Comparison of ENCODE assay signal across 8 mouse cellular contexts in genomic region chr15:13171486-13172364, GRCm38 (mm10). TPM values are rescaled to one million over a fixed set of nuclear protein-coding genes. Genes with fewer than 3 reads are reported as not detected.
DNase-seq lines count a peak whose midpoint lies in the region; ATAC-seq and TF ChIP-seq lines count a peak whose summit lies in the region.

No protein-coding gene starts in this region.

- no peaks in the 10 kb centered on the region for H3K9me3 ChIP-seq in forebrain, embryonic 13.5 days (replicated peaks)
- no peaks in the 10 kb centered on the region for H3K9me3 ChIP-seq in neural tube, embryonic 12.5 days

- peak overlapping the region; percentile 69; the same call in 1 of the 2 replicates for H3K27ac ChIP-seq in left cerebral cortex, adult 2 months
- no peak overlapping the region for H3K27ac ChIP-seq in forebrain, embryonic 13.5 days
- H3K27ac ChIP-seq in neural tube, embryonic 12.5 days = no peak overlapping the region

- peaks cover 15% of the 10 kb centered on the region for H3K27me3 ChIP-seq in forebrain, embryonic 13.5 days
- no peaks in the 10 kb centered on the region for H3K27me3 ChIP-seq in neural tube, embryonic 12.5 days (replicated peaks)

- intact Hi-C loops in left cerebral cortex, adult 2 months (cut with DNase I) = loop anchor here (2.0 kb wide), 2 partner anchors 33 to 81 kb away; no protein-coding TSS in a partner anchor
- intact Hi-C loops in left cerebral cortex, postnatal 36 days (cut with DNase I) = loop anchor here (5.0 to 10.0 kb wide), 6 partner anchors 34 to 683 kb away; no protein-coding TSS in a partner anchor

- peak overlapping the region; percentile 79 for H3K4me2 ChIP-seq in forebrain, embryonic 13.5 days
- H3K4me2 ChIP-seq in neural tube, embryonic 12.5 days (replicated peaks) = peak overlapping the region; percentile 84

- TF ChIP-seq CTCF in left cerebral cortex, adult 2 months (IDR thresholded peaks at IDR 0.05) = no peak

- no peak for DNase-seq in left cerebral cortex, adult 2 months (ENCODE audit: extremely low spot score in 1 of 2, low spot score in 2 of 2)
- DNase-seq in left cerebral cortex, postnatal 36 days (ENCODE audit: low spot score in 2 of 2) = no peak
- DNase-seq in kidney, postnatal 14 days = peak; percentile 77
- DNase-seq in layer of hippocampus, postnatal 10 days (ENCODE audit: low spot score in 2 of 2) = no peak
- DNase-seq in gastrocnemius, postnatal 10 days = no peak

- WGBS in forebrain, embryonic 13.5 days = 2% methylated on average over 16 of the region's 16 CpGs
- under 1% methylated on average over 16 of the region's 16 CpGs for WGBS in neural tube, embryonic 12.5 days

- peak overlapping the region; percentile 82 for H3K4me3 ChIP-seq in left cerebral cortex, adult 2 months
- peak overlapping the region; percentile 67 for H3K4me3 ChIP-seq in forebrain, embryonic 13.5 days
- peak overlapping the region; percentile 60 for H3K4me3 ChIP-seq in neural tube, embryonic 12.5 days

- H3K4me1 ChIP-seq in forebrain, embryonic 13.5 days = peaks cover 27% of the 10 kb centered on the region
- H3K4me1 ChIP-seq in neural tube, embryonic 12.5 days = peaks cover 13% of the 10 kb centered on the region

- H3K9ac ChIP-seq in forebrain, embryonic 13.5 days = peak overlapping the region; percentile 77
- peak overlapping the region; percentile 73 for H3K9ac ChIP-seq in neural tube, embryonic 12.5 days

- no peaks in the 10 kb centered on the region for H3K36me3 ChIP-seq in forebrain, embryonic 13.5 days (ENCODE audit: poor library complexity, severe bottlenecking)
- no peaks in the 10 kb centered on the region for H3K36me3 ChIP-seq in neural tube, embryonic 12.5 days

- no peak for ATAC-seq in forebrain, embryonic 13.5 days
- ATAC-seq in neural tube, embryonic 12.5 days (ENCODE audit: low FRiP score, low read depth) = no peak
- ATAC-seq in erythroid progenitor cell, adult 5-6 weeks (replicated peaks; ENCODE audit: low FRiP score, poor library complexity, severe bottlenecking) = no peak

RNA-seq across cellular contexts. Expression of gene Cdh6, which starts 1.8 kb away (rescaled TPM):
- total RNA-seq in left cerebral cortex, adult 2 months (2021) = 10 to 100 TPM; 21.3 to 25.3 TPM
- total RNA-seq in left cerebral cortex, postnatal 36 days (2021) = 10 to 100 TPM; 26.5 to 27.9 TPM
- polyA plus RNA-seq in forebrain, embryonic 13.5 days (2015; fragmentation: Nextera tagmentation; extraction: Ambion mirVana) = 9.1 TPM in 2 replicates
- 16.6 and 17.5 TPM in 2 replicates for polyA plus RNA-seq in neural tube, embryonic 12.5 days (2016; fragmentation: Nextera tagmentation; extraction: Ambion mirVana)
- 10 to 100 TPM; 12.2 to 13.6 TPM for total RNA-seq in layer of hippocampus, postnatal 10 days (2021)
- 1 to 10 TPM; 1.5 to 2.0 TPM for total RNA-seq in gastrocnemius, postnatal 10 days (2021)
- not detected in 2 replicates for total RNA-seq in erythroid progenitor cell, adult 5-6 weeks (2015; ENCODE audit: low replicate concordance)
- total RNA-seq in erythroid progenitor cell, adult 5-6 weeks (2017; ENCODE audit: low replicate concordance) = not detected in 2 replicates

Comparison
In these comparisons a context has a peak if more than half of its experiments do, and no peak if none do; other contexts are left out.
1. RNA of gene Cdh6, which starts 1.8 kb away (total RNA-seq): 26.5 to 27.9 TPM in left cerebral cortex, postnatal 36 days, 21.3 to 25.3 TPM in left cerebral cortex, adult 2 months and 12.2 to 13.6 TPM in layer of hippocampus, postnatal 10 days; 1.5 to 2.0 TPM in gastrocnemius, postnatal 10 days and not detected in erythroid progenitor cell, adult 5-6 weeks; every median in the first group is over 4 times any median in the second.
2. Peak in every context shown above with its lines, with median percentiles within 50 percentile points of each other: H3K4me3 ChIP-seq.